Mouse (Mus musculus): ENCODE measurements around the gene Mss51. TPM values are rescaled to one million over a fixed set of nuclear protein-coding genes. Genes with fewer than 3 reads are reported as not detected.

Mss51 gene
- polyA plus RNA-seq, 1 experiment from 2014 or later: 1.3 TPM

GRCm38 (mm10) chr14:20480195-20480579 is 16.5 kb downstream of the Mss51 start:
- no peaks in the 10 kb centered on the region for H3K27me3 ChIP-seq (ENCODE audit: low read depth, poor library complexity, severe bottlenecking)
- H3K9me3 ChIP-seq (replicated peaks): no peaks in the 10 kb centered on the region
- H3K36me3 ChIP-seq: peaks cover 15% of the 10 kb centered on the region
- DNase-seq (ENCODE audit: low spot score): no peak
- H3K4me1 ChIP-seq: peaks cover 36% of the 10 kb centered on the region
- 56% methylated on average over 1 of the region's 1 CpGs for WGBS
- H3K4me3 ChIP-seq: peak overlapping the region; percentile 85
- no peak overlapping the region; the same call in 1 of the 2 replicates for H3K27ac ChIP-seq

GRCm38 (mm10) chr14:20479291-20480194 is 17.2 kb downstream of the Mss51 start, which contains the start of gene Anxa7:
Gene Anxa7, minus strand, starts transcription at chr14:20480133.
- WGBS: 1% methylated on average over 48 of the region's 48 CpGs
- peak within 1 kb of the TSS; percentile 85 for H3K27ac ChIP-seq

GRCm38 (mm10) chr14:20478801-20479200 is 17.9 kb downstream of the Mss51 start:
- Histone ChIP-seq H3K4me1 (peaks cover 42% of the 10 kb centered on the region), H3K27me3 (ENCODE audit: low read depth, poor library complexity, severe bottlenecking) (no peaks in the 10 kb centered on the region), H3K36me3 (peaks cover 1% of the 10 kb centered on the region), H3K9me3 (replicated peaks) (no peaks in the 10 kb centered on the region), H3K4me3 (peak overlapping the region; percentile 85), H3K27ac (peak overlapping the region; percentile 38; the same call in 1 of the 2 replicates)
- no peak for DNase-seq (ENCODE audit: low spot score)
- 7% methylated on average over 7 of the region's 7 CpGs for WGBS

More at GRCm38 (mm10) chr14:20479291-20480194, 17.2 kb downstream of the Mss51 start, which contains the start of gene Anxa7:
- Histone ChIP-seq H3K4me3 (peak within 1 kb of the TSS; percentile 85), H3K27me3 (ENCODE audit: low read depth, poor library complexity, severe bottlenecking) (no peaks in the 10 kb centered on the region), H3K36me3 (peaks cover 9% of the 10 kb centered on the region), H3K9me3 (replicated peaks) (no peaks in the 10 kb centered on the region), H3K4me1 (peaks cover 38% of the 10 kb centered on the region)
- DNase-seq (ENCODE audit: low spot score): peak; percentile 83

GRCm38 (mm10) chr14:20478385-20478784 is 18.3 kb downstream of the Mss51 start:
- Histone ChIP-seq H3K9me3 (replicated peaks) (no peaks in the 10 kb centered on the region), H3K27me3 (ENCODE audit: low read depth, poor library complexity, severe bottlenecking) (no peaks in the 10 kb centered on the region), H3K36me3 (no peaks in the 10 kb centered on the region; the same call in 1 of the 2 replicates), H3K27ac (no peak overlapping the region), H3K4me1 (peaks cover 42% of the 10 kb centered on the region), H3K4me3 (peak overlapping the region; percentile 85)
- WGBS: 43% methylated on average over 3 of the region's 3 CpGs
- no peak for DNase-seq (ENCODE audit: low spot score)

- Histone ChIP-seq H3K27ac (no peak overlapping the region), H3K9me3 (replicated peaks) (no peaks in the 10 kb centered on the region), H3K36me3 (no peaks in the 10 kb centered on the region), H3K27me3 (ENCODE audit: low read depth, poor library complexity, severe bottlenecking) (no peaks in the 10 kb centered on the region), H3K4me1 (peaks cover 42% of the 10 kb centered on the region), H3K4me3 (no peak overlapping the region)
- 20% methylated on average over 4 of the region's 4 CpGs for WGBS
- DNase-seq (ENCODE audit: low spot score): no peak
Observed at GRCm38 (mm10) chr14:20477261-20478025, 19.3 kb downstream of the Mss51 start.

GRCm38 (mm10) chr14:20460216-20460615 is 36.5 kb downstream of the Mss51 start:
- no peaks in the 10 kb centered on the region for H3K4me1 ChIP-seq
- no peaks in the 10 kb centered on the region for H3K27me3 ChIP-seq (ENCODE audit: low read depth, poor library complexity, severe bottlenecking)
- no peak overlapping the region for H3K27ac ChIP-seq
- no peak overlapping the region for H3K4me3 ChIP-seq
- peaks cover 56% of the 10 kb centered on the region for H3K36me3 ChIP-seq
- WGBS: 78% methylated on average over 14 of the region's 14 CpGs
- H3K9me3 ChIP-seq (replicated peaks): no peaks in the 10 kb centered on the region
- no peak for DNase-seq (ENCODE audit: low spot score)

GRCm38 (mm10) chr14:20458378-20458777 is 38.3 kb downstream of the Mss51 start:
- no peak for DNase-seq (ENCODE audit: low spot score)
- Histone ChIP-seq H3K4me3 (no peak overlapping the region), H3K9me3 (replicated peaks) (no peaks in the 10 kb centered on the region), H3K36me3 (peaks cover 40% of the 10 kb centered on the region), H3K27me3 (ENCODE audit: low read depth, poor library complexity, severe bottlenecking) (no peaks in the 10 kb centered on the region), H3K4me1 (no peaks in the 10 kb centered on the region), H3K27ac (no peak overlapping the region)
- WGBS: 95% methylated on average over 9 of the region's 9 CpGs

- peaks cover 9% of the 10 kb centered on the region for H3K36me3 ChIP-seq
- H3K27ac ChIP-seq: no peak overlapping the region
- H3K27me3 ChIP-seq (ENCODE audit: low read depth, poor library complexity, severe bottlenecking): no peaks in the 10 kb centered on the region
- H3K4me3 ChIP-seq: no peak overlapping the region
- H3K9me3 ChIP-seq (replicated peaks): no peaks in the 10 kb centered on the region
- peaks cover 5% of the 10 kb centered on the region for H3K4me1 ChIP-seq
- WGBS: 93% methylated on average over 5 of the region's 5 CpGs
- DNase-seq (ENCODE audit: low spot score): no peak
Observed at GRCm38 (mm10) chr14:20452929-20453328, 43.8 kb downstream of the Mss51 start.

GRCm38 (mm10) chr14:20451765-20452331 is 44.9 kb downstream of the Mss51 start, which contains the start of gene Cfap70:
Gene Cfap70, minus strand, starts transcription at chr14:20452226.
- Histone ChIP-seq H3K9me3 (replicated peaks) (no peaks in the 10 kb centered on the region), H3K27ac (peak within 1 kb of the TSS; percentile 28; the same call in 1 of the 2 replicates), H3K4me3 (peak within 1 kb of the TSS; percentile 51), H3K4me1 (peaks cover 5% of the 10 kb centered on the region), H3K27me3 (ENCODE audit: low read depth, poor library complexity, severe bottlenecking) (no peaks in the 10 kb centered on the region), H3K36me3 (peaks cover 6% of the 10 kb centered on the region)
- peak; percentile 70 for DNase-seq (ENCODE audit: low spot score)
- WGBS: 2% methylated on average over 15 of the region's 15 CpGs

GRCm38 (mm10) chr14:20451302-20451701 is 45.4 kb downstream of the Mss51 start:
- Histone ChIP-seq H3K27ac (no peak overlapping the region), H3K36me3 (peaks cover 5% of the 10 kb centered on the region; the same call in 1 of the 2 replicates), H3K27me3 (ENCODE audit: low read depth, poor library complexity, severe bottlenecking) (no peaks in the 10 kb centered on the region), H3K9me3 (replicated peaks) (no peaks in the 10 kb centered on the region), H3K4me1 (peaks cover 5% of the 10 kb centered on the region), H3K4me3 (peak overlapping the region; percentile 51)
- no peak for DNase-seq (ENCODE audit: low spot score)
- WGBS: 8% methylated on average over 2 of the region's 2 CpGs

- H3K4me3 ChIP-seq: no peak overlapping the region
- no peak for DNase-seq (ENCODE audit: low spot score)
- H3K36me3 ChIP-seq: no peaks in the 10 kb centered on the region
- 71% methylated on average over 12 of the region's 12 CpGs for WGBS
- H3K9me3 ChIP-seq (replicated peaks): no peaks in the 10 kb centered on the region
- no peak overlapping the region for H3K27ac ChIP-seq
- H3K4me1 ChIP-seq: peaks cover 8% of the 10 kb centered on the region
- no peaks in the 10 kb centered on the region for H3K27me3 ChIP-seq (ENCODE audit: low read depth, poor library complexity, severe bottlenecking)
Observed at GRCm38 (mm10) chr14:20447209-20447608, 49.5 kb downstream of the Mss51 start.

- Histone ChIP-seq H3K27ac (no peak overlapping the region), H3K27me3 (ENCODE audit: low read depth, poor library complexity, severe bottlenecking) (no peaks in the 10 kb centered on the region), H3K9me3 (replicated peaks) (no peaks in the 10 kb centered on the region), H3K4me3 (no peak overlapping the region), H3K36me3 (no peaks in the 10 kb centered on the region), H3K4me1 (0 out of 2 replicates have a peak, but pooled peaks cover 3% of the 10 kb centered on the region)
- WGBS: 74% methylated on average over 17 of the region's 17 CpGs
- no peak for DNase-seq (ENCODE audit: low spot score)
Observed at GRCm38 (mm10) chr14:20442252-20442651, 54.4 kb downstream of the Mss51 start.

Measured in limb, embryonic 10.5 days (tissue).